Mouse (Mus musculus) intestine, embryonic 15.5 days (tissue): ENCODE measurements at regions not wholly inside any gene's neighbourhood (a gene's known extent, or its start where the extent isn't known, plus 50 kb on each side); places are given as distances from the start of the nearest gene placed in this dataset.

Experiments used
- ATAC-seq: fragments of 200-750 bp; cut with Nextera tagmentation; 2 replicates; pipeline ENCODE4 v1.8.0; 2017; ENCODE audit warnings: moderate TSS enrichment, moderate library complexity
- H3K27ac ChIP-seq: fragments of 300-500 bp; sonication (generic); 2 replicates; pipeline ENCODE4 v1.5.1; 2015; ENCODE audit warnings: mild to moderate bottlenecking, inconsistent platforms
- H3K27me3 ChIP-seq: fragments of 300-500 bp; sonication (generic); replicated peaks from 2 replicates; pipeline ENCODE4 v1.6.1; 2015; ENCODE audit warnings: inconsistent platforms
- H3K36me3 ChIP-seq: fragments of 300-500 bp; sonication (generic); 2 replicates; pipeline ENCODE4 v1.6.1; 2015; ENCODE audit warnings: inconsistent platforms
- H3K4me1 ChIP-seq: fragments of 300-500 bp; sonication (generic); replicated peaks from 2 replicates; pipeline ENCODE4 v1.6.1; 2015; ENCODE audit warnings: inconsistent platforms
- H3K4me2 ChIP-seq: fragments of 300-500 bp; sonication (generic); replicated peaks from 2 replicates; pipeline ENCODE4 v1.6.1; 2015; ENCODE audit warnings: mild to moderate bottlenecking, inconsistent platforms
- H3K4me3 ChIP-seq: fragments of 300-500 bp; sonication (generic); replicated peaks from 2 replicates; pipeline ENCODE4 v1.5.1; 2015; ENCODE audit warnings: inconsistent platforms
- H3K9ac ChIP-seq: fragments of 300-500 bp; sonication (generic); 2 replicates; pipeline ENCODE4 v1.6.1; 2015; ENCODE audit warnings: inconsistent platforms
- H3K9me3 ChIP-seq: fragments of 300-500 bp; sonication (generic); 2 replicates; pipeline ENCODE4 v1.6.1; 2016; ENCODE audit warnings: inconsistent platforms
- WGBS: fragments of 180-500 bp; shearing (Covaris S2); methylation state at CpG from one replicate; pipeline ENCODE4 v1.1.7; 2015; 5-methylcytosine and 5-hydroxymethylcytosine counted together

DNA sequence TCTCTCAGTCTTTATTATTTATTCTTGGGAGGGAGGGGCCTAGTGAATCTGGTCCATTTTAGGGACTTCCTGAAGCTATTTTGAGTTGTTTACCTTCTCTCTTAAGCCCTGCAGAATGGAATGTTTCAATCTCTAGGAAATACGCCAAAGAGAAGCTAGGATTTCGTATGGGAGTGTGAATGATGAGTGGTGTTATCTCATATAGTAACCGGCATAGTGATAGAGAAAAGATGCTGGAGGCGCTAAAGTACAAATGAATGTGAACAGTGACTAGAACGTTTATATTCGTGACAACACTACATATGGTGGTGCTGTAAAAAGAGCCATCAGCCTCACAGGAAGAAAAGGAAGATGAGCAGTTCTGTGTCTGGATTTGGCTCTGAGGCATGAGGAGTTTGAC is 145.2 kb upstream of the Ube2e3 start:
- Histone ChIP-seq H3K9ac (no peak overlapping the region), H3K4me2 (no peak overlapping the region), H3K27me3 (no peaks in the 10 kb centered on the region), H3K4me1 (no peaks in the 10 kb centered on the region), H3K4me3 (no peak overlapping the region), H3K27ac (no peak overlapping the region), H3K9me3 (no peaks in the 10 kb centered on the region), H3K36me3 (no peaks in the 10 kb centered on the region)
- 53% methylated on average over 6 of the region's 6 CpGs for WGBS
- ATAC-seq, result no peak

DNA sequence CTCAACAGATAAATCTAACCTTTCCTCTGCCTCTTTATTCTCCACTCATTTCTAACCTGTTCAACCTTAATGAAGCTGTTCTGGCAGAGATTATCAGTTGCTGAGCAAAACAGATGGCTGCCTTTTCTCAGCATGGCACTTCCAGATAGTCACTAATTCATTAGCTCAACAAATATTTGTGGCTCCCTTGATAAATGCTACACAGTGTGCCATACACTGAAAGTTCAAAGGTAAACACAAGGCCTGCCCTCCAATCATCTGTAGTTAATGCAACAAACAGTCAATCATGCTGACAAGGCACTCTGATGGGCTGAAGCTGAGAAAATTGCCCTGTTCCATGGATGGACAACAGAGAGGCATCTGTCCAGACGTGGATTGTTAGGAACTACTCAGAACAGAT is 149.4 kb upstream of the Ube2e3 start:
- 43% methylated on average over 1 of the region's 1 CpGs for WGBS

DNA sequence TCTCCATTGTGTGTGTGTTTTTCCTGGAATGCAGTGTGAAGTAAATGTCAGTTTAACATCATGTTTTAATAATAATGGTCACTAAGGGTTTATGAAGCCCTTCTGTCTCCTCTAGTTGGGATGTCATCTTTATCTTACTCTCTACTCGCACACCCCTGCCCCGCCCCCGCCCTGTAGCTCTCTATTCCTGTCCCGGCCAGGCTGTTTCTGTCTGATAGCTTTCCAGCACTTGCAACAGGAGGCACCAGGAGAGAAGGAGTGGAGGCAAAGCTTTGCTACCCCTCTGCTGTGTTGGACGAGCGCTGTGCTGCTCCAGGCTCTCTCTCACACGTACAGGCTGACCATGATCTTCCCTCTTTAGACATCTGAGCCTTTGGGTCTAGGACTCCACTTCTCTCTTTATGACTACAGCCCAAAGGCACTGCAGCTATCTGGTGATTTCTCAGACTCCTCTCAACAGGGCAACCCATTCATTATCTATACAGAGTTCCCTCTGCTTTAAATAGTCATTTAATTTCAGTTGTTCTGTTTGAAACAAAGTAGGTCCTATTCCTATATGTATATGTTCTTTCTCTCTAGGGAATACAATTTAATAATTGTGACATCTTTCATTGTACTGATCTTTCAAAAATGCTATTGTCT is 151.6 kb upstream of the Ube2e3 start:
- peak; percentile 53; the same call in 1 of the 2 replicates for ATAC-seq
- Histone ChIP-seq H3K4me1 (no peaks in the 10 kb centered on the region), H3K4me3 (no peak overlapping the region), H3K27me3 (no peaks in the 10 kb centered on the region), H3K27ac (no peak overlapping the region), H3K36me3 (no peaks in the 10 kb centered on the region), H3K4me2 (no peak overlapping the region), H3K9ac (no peak overlapping the region), H3K9me3 (no peaks in the 10 kb centered on the region)
- 67% methylated on average over 7 of the region's 7 CpGs for WGBS

More for the DNA sequence above, 149.4 kb upstream of the Ube2e3 start:
- H3K27me3 ChIP-seq, result no peaks in the 10 kb centered on the region
- H3K4me2 ChIP-seq, result no peak overlapping the region
- H3K27ac ChIP-seq, result no peak overlapping the region
- peak; percentile 86 for ATAC-seq
- no peak overlapping the region for H3K9ac ChIP-seq
- H3K4me1 ChIP-seq, result no peaks in the 10 kb centered on the region
- no peaks in the 10 kb centered on the region for H3K9me3 ChIP-seq
- no peak overlapping the region for H3K4me3 ChIP-seq
- H3K36me3 ChIP-seq, result no peaks in the 10 kb centered on the region

DNA sequence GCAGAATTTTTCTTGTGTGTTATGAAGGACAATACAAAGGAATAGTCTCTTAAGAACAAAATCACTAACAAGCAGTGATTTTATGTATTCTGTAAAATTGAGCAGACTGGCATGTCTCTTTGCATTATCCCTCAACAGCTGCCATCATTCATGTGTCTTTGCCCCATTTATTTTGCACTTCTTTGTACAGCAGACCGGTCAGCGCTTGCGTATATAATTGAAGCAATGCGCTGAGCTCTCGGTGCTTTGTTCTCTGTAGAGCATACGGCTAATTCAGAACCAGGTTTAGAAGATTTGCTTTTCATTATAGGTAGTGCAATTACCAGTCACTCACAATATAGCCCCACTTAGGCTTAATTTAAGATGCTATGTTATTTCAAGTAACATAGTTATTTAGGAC is 173.1 kb upstream of the Ube2e3 start:
- Histone ChIP-seq H3K4me2 (no peak overlapping the region), H3K27me3 (no peaks in the 10 kb centered on the region), H3K4me3 (no peak overlapping the region), H3K9ac (no peak overlapping the region), H3K27ac (no peak overlapping the region), H3K4me1 (no peaks in the 10 kb centered on the region), H3K36me3 (no peaks in the 10 kb centered on the region), H3K9me3 (no peaks in the 10 kb centered on the region)
- no peak for ATAC-seq
- WGBS, result 77% methylated on average over 6 of the region's 6 CpGs

DNA sequence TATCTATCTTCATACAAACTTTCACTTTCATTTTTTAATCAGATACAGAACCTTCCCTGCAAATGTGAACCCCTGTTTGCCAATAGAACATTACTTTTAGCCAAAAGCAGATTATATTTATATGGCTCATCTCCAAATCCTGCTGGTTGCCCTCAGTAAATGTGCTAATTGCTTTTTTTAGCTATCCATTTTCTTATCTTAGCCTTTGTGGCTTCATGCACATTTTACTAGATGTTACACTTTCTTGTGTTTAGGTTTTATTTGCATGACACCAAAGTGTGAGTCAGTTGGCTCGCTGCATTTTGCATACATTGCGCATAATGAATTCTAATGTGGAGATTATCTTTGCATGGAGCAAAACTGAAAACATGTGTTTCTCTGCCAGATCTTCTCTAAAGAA is 211.3 kb upstream of the Ube2e3 start:
- Histone ChIP-seq H3K9me3 (no peaks in the 10 kb centered on the region), H3K36me3 (no peaks in the 10 kb centered on the region), H3K4me2 (no peak overlapping the region), H3K27me3 (no peaks in the 10 kb centered on the region), H3K4me1 (no peaks in the 10 kb centered on the region), H3K9ac (no peak overlapping the region), H3K27ac (no peak overlapping the region), H3K4me3 (no peak overlapping the region)
- ATAC-seq, result no peak
- 93% methylated on average over 2 of the region's 2 CpGs for WGBS

DNA sequence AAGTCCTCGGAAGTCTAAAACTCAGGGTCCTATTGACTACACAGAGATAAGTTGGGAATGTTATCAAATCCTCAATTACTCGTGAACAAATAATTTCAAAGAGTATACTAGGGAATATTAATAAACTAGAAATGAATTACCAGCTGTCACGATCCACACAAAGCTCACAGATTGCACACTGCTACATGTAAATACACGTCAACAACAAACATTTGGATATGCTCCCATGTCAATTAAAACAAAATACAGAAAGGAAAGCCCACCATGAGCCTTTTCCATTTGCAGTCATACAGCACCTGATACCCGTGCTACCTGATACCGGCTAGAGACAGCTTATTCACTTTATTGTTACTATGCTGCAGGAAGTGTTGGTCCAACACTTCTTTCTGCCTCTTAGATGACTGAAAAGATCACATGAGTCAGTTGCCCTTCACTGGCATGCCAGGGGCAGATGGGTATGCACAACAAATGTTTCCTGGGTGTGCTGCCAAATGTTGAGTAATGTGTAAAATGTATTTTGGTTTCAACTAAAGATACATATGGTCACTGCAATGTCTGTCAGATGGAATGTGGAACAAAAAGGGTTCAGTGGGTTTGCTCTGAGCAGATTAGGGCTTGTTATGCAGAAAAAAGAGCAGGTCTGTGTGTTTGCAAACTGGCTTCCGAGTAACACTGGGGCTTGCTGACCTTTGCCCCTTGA is 212.6 kb upstream of the Ube2e3 start:
- no peak for ATAC-seq
- H3K4me2 ChIP-seq, result no peak overlapping the region
- whole genome bisulfite sequencing, result 69% methylated on average over 7 of the region's 7 CpGs

DNA sequence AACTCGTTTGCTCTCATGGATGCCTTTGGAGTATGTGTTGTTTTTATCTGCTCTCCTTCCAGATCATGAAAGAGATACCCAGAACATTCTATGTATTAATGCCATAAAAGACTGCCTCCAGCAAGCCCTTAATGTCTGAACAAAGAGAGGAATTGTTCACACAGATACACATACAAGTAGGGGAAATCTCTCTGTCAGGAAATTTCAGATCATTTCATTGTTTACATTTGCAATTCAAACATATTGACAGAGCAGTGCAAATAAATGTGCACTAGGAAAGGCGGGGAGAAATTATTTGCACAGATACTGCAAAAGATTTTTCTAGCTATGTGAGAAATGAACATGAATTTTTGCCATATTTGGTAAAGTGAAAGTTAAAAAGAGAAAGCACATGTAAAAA is 216.4 kb upstream of the Ube2e3 start:
- H3K27me3 ChIP-seq, result no peaks in the 10 kb centered on the region
- no peaks in the 10 kb centered on the region for H3K9me3 ChIP-seq
- H3K27ac ChIP-seq, result no peak overlapping the region
- no peaks in the 10 kb centered on the region for H3K36me3 ChIP-seq
- H3K4me1 ChIP-seq, result no peaks in the 10 kb centered on the region
- no peak overlapping the region for H3K9ac ChIP-seq
- H3K4me3 ChIP-seq, result no peak overlapping the region
- no peak overlapping the region for H3K4me2 ChIP-seq
- WGBS, result 26% methylated on average over 2 of the region's 2 CpGs
- peak; percentile 20; the same call in 1 of the 2 replicates for ATAC-seq

More for the DNA sequence above, 212.6 kb upstream of the Ube2e3 start:
- Histone ChIP-seq H3K9me3 (no peaks in the 10 kb centered on the region), H3K9ac (no peak overlapping the region), H3K27me3 (no peaks in the 10 kb centered on the region), H3K27ac (no peak overlapping the region), H3K4me3 (no peak overlapping the region), H3K36me3 (no peaks in the 10 kb centered on the region), H3K4me1 (no peaks in the 10 kb centered on the region)

DNA sequence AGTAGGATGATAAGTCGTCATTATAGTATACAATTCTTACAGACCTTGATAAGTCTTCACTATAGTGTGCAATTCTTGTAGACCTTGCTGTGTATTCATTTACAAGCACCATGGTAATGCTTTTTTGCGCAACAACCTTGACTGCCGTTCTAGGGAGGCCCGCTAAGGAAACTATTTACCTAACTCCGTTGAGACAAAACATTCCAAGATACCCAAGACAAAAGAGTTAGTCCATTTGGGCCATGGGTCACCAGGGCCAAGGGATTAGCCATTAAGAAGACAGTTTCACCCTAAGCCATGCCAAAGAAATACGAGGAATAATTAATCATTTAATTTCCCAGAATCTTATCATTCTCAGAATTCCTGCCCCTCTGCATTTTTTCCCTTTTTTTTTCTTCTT is 227.6 kb upstream of the Ube2e3 start:
- no peak for ATAC-seq
- Histone ChIP-seq H3K27ac (no peak overlapping the region), H3K4me3 (no peak overlapping the region), H3K27me3 (no peaks in the 10 kb centered on the region), H3K4me1 (no peaks in the 10 kb centered on the region), H3K9ac (no peak overlapping the region), H3K9me3 (no peaks in the 10 kb centered on the region), H3K4me2 (no peak overlapping the region), H3K36me3 (no peaks in the 10 kb centered on the region)
- 74% methylated on average over 6 of the region's 6 CpGs for WGBS

DNA sequence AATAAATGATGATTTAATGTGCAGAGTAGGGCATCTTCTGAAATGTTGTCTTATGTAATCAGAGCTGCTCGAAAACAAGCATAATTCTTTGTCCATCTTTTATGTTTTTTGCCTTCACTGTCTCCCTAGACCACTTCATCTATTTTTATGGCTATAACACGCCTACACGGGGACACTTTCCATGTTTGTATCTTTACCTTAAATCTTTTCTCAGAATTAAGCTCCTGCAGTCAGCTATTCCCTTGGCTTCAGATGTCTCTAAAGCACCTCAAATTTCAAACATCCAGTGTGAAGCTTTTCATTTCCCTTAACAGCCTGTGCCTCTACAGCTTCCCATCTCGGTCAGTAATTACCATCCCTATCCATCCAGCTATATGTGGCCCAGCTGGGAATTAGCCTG is 242.7 kb upstream of the Ube2e3 start:
- no peak overlapping the region for H3K4me3 ChIP-seq
- 77% methylated on average over 4 of the region's 4 CpGs for WGBS
- H3K27ac ChIP-seq, result no peak overlapping the region
- no peaks in the 10 kb centered on the region for H3K9me3 ChIP-seq
- ATAC-seq, result no peak
- no peak overlapping the region for H3K4me2 ChIP-seq
- no peak overlapping the region for H3K9ac ChIP-seq
- no peaks in the 10 kb centered on the region for H3K4me1 ChIP-seq
- no peaks in the 10 kb centered on the region for H3K27me3 ChIP-seq
- H3K36me3 ChIP-seq, result no peaks in the 10 kb centered on the region

DNA sequence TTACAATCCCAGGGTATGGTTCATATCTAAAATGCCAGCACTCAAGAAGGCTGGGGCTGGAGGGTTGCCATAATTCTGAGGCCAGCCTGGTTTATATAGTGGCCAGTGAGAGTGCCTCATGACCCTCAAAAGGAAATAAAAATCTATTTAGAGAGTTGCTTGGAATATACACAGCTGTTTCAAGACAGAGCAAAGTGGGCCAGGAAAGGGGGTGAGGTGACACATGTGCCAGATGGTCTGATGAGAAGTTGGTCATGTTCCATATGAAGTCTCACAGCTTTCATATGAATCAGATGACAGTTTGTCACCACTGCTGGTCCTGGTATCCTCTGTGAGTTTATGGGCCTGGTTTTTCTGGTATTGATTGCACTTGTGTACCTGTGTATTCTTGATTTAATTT is 261.5 kb upstream of the Ube2e3 start:
- no peak for ATAC-seq
- Histone ChIP-seq H3K27me3 (no peaks in the 10 kb centered on the region), H3K4me1 (no peaks in the 10 kb centered on the region), H3K27ac (no peak overlapping the region), H3K36me3 (no peaks in the 10 kb centered on the region), H3K9ac (no peak overlapping the region), H3K4me2 (no peak overlapping the region), H3K4me3 (no peak overlapping the region), H3K9me3 (no peaks in the 10 kb centered on the region)

DNA sequence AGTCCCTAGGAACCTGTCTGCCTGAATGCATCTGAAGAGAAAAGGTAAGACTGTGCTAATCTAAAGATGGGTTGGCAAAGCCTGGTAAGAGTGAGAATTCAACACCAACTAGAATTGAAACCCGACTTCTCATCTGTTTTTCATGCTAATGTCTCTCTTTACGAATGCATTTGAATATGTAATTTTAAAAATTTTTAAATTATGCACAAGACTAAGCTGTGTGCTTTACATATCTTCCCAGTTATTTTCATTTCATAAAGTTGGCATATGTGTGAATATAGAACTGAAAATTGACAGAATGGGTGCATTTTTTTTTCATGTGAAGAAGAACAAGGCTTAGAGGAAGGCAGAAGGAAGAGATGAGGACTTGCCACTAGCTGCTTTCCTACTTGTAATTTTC is 267.2 kb upstream of the Ube2e3 start:
- Histone ChIP-seq H3K27me3 (no peaks in the 10 kb centered on the region), H3K27ac (no peak overlapping the region), H3K9ac (no peak overlapping the region), H3K4me1 (no peaks in the 10 kb centered on the region), H3K4me3 (no peak overlapping the region), H3K36me3 (no peaks in the 10 kb centered on the region), H3K4me2 (no peak overlapping the region), H3K9me3 (no peaks in the 10 kb centered on the region)
- no peak for ATAC-seq
- WGBS, result 93% methylated on average over 2 of the region's 2 CpGs

DNA sequence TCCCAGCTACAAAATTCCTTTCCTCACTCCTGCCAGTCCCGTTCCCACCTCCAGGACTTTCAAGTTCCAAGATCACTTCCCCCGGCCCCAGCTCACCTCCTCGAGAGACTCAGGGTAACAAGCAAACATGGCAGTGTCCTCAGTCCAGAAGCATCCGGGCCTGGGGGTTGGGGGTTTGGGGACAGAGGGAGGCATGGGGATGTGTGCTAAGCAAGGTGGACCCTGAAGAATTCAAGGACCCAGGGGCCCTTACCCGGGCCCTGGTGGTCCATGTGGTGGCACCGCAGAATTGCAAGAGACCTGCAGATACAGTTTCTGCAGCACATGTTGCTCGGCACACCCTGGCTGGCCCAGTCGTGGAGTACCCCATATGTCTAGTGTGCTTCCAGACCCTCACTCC is 269.9 kb upstream of the Ube2e3 start:
- H3K27ac ChIP-seq, result no peak overlapping the region
- no peaks in the 10 kb centered on the region for H3K36me3 ChIP-seq
- no peak overlapping the region for H3K4me3 ChIP-seq
- ATAC-seq, result no peak
- 88% methylated on average over 8 of the region's 8 CpGs for WGBS
- no peaks in the 10 kb centered on the region for H3K9me3 ChIP-seq
- no peak overlapping the region for H3K9ac ChIP-seq
- H3K4me1 ChIP-seq, result no peaks in the 10 kb centered on the region
- no peak overlapping the region for H3K4me2 ChIP-seq
- no peaks in the 10 kb centered on the region for H3K27me3 ChIP-seq

DNA sequence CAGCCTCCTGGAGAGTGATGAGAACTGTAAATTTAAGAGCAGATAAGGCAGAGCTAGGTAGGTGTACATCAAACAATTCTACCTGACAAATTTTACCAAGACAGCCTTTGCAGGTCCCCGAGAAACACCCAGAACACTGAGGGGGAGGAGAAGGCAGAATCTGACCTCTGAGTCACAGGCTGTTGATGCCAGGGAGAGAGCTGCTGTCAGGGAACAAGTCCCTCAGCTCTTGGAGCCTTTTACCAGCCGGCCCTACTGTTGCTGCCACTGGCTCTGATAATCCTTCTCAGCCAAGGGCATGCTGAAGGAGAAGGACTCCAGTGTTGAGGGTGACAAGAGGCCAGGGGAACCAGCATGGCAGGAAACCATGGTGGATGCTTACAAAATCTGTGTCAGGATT is 271.7 kb upstream of the Ube2e3 start:
- Histone ChIP-seq H3K4me2 (no peak overlapping the region), H3K27me3 (no peaks in the 10 kb centered on the region), H3K4me1 (no peaks in the 10 kb centered on the region), H3K27ac (no peak overlapping the region), H3K4me3 (no peak overlapping the region), H3K9ac (no peak overlapping the region), H3K36me3 (no peaks in the 10 kb centered on the region), H3K9me3 (no peaks in the 10 kb centered on the region)
- 54% methylated on average over 2 of the region's 2 CpGs for WGBS
- ATAC-seq, result no peak
